Mouse (Mus musculus) heart, embryonic 12.5 days (tissue): ENCODE results near the gene Btbd9. TPM values are rescaled to one million over a fixed set of nuclear protein-coding genes. Genes with fewer than 3 reads are reported as not detected.

Source experiments
- ATAC-seq: fragments of 200-750 bp; cut with Nextera tagmentation; 2 replicates; pipeline ENCODE4 v1.8.0; 2017; ENCODE audit warnings: moderate TSS enrichment, moderate library complexity; ENCODE audit not compliant: insufficient number of reproducible peaks, low FRiP score
- H3K27ac ChIP-seq: fragments of 300-500 bp; sonication (generic); 2 replicates; pipeline ENCODE4 v1.5.1; 2016; ENCODE audit warnings: mild to moderate bottlenecking, moderate library complexity; ENCODE audit not compliant: poor library complexity, severe bottlenecking
- H3K27me3 ChIP-seq: fragments of 300-500 bp; sonication (generic); replicated peaks from 2 replicates; pipeline ENCODE4 v1.6.1; 2016; ENCODE audit warnings: mild to moderate bottlenecking, moderate library complexity
- H3K36me3 ChIP-seq: fragments of 300-500 bp; sonication (generic); 2 replicates; pipeline ENCODE4 v1.6.1; 2016; ENCODE audit warnings: mild to moderate bottlenecking, moderate library complexity
- H3K4me1 ChIP-seq: fragments of 300-500 bp; sonication (generic); replicated peaks from 2 replicates; pipeline ENCODE4 v1.6.1; 2016; ENCODE audit warnings: mild to moderate bottlenecking
- H3K4me2 ChIP-seq: fragments of 300-500 bp; sonication (generic); 2 replicates; pipeline ENCODE4 v1.6.1; 2016; ENCODE audit warnings: mild to moderate bottlenecking, moderate library complexity
- H3K4me3 ChIP-seq: fragments of 300-500 bp; sonication (generic); 2 replicates; pipeline ENCODE4 v1.5.1; 2016; ENCODE audit warnings: mild to moderate bottlenecking
- H3K9ac ChIP-seq: fragments of 300-500 bp; sonication (generic); 2 replicates; pipeline ENCODE4 v1.6.1; 2016; ENCODE audit warnings: mild to moderate bottlenecking, moderate library complexity
- H3K9me3 ChIP-seq: fragments of 300-500 bp; sonication (generic); replicated peaks from 2 replicates; pipeline ENCODE4 v1.6.1; 2016; ENCODE audit warnings: mild to moderate bottlenecking, moderate library complexity
- WGBS: fragments of 180-500 bp; shearing (Covaris S2); methylation state at CpG from one replicate; pipeline ENCODE4 v1.1.7; 2016; 5-methylcytosine and 5-hydroxymethylcytosine counted together
- polyA plus RNA-seq: library from polyadenylated mRNA; unstranded; fragments of >200 nt; fragmentation: Nextera tagmentation; extraction: Ambion mirVana; gene quantifications from 2 replicates; pipeline ENCODE4 v1.2.1, GENCODE M21; 2016

Gene Btbd9
- polyA plus RNA-seq, 1 experiment from 2014 or later = 42.0 TPM

DNA sequence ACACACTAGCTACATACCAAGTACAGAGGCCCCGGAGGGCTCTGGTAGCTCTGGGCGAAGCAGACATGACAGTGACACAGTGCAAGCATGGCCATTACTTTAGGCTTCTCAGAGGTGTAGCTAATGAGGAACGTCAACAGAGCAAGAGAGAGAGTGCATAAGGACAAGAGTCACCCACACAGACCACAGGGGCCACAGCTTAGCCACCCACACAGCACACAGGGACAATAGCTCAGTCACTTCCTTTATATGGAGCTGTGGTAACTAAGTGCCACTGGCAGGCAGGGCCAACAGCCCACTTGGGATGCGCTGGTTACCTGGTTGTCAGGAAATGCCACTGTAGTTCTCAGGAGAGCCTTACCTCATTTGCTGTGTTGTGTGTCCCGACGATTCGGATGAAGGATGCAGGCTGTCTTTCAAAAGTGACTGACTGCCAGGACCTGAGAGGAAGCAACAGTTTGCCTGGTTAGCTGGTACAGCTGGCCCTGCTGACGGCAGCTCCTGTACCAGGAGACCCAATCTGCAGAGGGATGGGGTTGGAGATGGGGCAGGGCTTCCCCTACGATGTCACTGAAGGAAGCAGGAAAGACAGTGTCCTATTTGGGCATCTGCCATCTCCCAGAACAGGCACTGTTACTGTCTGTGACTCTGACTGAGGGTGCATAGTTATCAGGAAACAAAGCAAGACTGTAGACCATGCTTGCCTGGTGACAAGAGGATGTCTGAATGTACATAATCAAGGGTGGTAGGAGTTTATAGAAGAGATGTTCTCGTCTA is 347.7 kb downstream of the Btbd9 start:
- Histone ChIP-seq H3K27ac (no peak overlapping the region), H3K36me3 (0 out of 2 replicates have a peak, but pooled peaks cover 4% of the 10 kb centered on the region), H3K4me1 (peaks cover 40% of the 10 kb centered on the region), H3K4me3 (no peak overlapping the region), H3K9me3 (no peaks in the 10 kb centered on the region), H3K27me3 (no peaks in the 10 kb centered on the region), H3K9ac (no peak overlapping the region), H3K4me2 (no peak overlapping the region)
- 83% methylated on average over 10 of the region's 10 CpGs for WGBS
- no peak for ATAC-seq

DNA sequence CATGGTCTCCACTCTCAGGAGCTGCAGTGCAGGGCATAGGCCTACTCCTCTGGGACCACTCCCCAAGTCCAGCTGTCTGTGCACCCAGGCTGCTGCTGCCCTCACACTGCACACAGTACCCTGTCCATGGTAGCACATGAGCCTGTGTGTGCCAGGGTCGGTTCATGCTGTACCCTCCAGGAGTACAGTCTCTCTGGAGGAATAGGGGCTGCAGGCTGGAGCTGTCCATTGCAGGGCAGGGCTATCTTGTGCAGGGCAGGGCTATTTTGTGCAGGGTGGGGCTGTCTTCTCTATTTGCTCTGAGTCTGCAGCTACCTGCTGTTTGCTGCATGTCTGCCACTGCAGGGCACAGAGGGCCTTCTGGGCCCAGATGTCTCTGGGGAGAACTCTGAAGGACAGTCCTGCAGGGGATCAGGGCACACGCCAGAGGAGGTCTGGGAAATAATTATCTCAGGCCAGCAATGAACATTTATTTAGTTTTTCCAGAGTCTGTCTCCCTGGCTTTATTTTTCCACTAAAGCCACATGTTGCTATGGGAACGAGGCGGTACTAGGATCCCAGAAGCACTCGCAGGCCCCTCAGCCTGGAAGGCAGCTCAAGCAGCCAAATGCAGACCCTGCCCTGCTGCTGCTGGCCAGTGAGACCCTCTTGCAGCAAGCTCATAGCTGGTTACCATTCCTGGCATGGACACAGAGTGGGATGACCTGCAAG is 351.1 kb downstream of the Btbd9 start:
- Histone ChIP-seq H3K27ac (no peak overlapping the region), H3K4me1 (peaks cover 35% of the 10 kb centered on the region), H3K9ac (no peak overlapping the region), H3K36me3 (peaks cover 4% of the 10 kb centered on the region; the same call in 1 of the 2 replicates), H3K4me2 (no peak overlapping the region), H3K4me3 (no peak overlapping the region), H3K27me3 (no peaks in the 10 kb centered on the region), H3K9me3 (no peaks in the 10 kb centered on the region)
- WGBS = 51% methylated on average over 5 of the region's 5 CpGs
- ATAC-seq = peak; percentile 26; the same call in 1 of the 2 replicates

DNA sequence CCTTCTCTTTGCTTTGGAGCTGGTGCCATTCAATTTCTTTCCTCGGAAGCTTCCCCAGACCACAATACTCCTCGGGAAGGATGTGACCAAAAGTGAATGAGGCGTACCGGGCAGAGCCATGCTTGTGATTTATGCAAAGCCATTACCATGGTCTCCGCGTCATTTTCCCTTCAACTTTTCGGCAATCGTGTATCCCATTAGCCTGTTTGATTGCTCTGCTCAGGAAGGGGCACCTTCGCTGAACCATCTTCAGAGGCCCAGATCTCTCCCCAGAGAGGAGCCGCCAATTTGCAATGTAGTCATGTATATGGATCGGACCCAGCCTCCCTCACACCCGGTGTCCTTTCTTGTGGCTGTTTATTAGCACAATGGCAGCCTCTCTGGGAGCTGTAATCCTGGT is 353.5 kb downstream of the Btbd9 start:
- WGBS = 85% methylated on average over 12 of the region's 12 CpGs
- Histone ChIP-seq H3K4me1 (peaks cover 29% of the 10 kb centered on the region), H3K27ac (no peak overlapping the region)

DNA sequence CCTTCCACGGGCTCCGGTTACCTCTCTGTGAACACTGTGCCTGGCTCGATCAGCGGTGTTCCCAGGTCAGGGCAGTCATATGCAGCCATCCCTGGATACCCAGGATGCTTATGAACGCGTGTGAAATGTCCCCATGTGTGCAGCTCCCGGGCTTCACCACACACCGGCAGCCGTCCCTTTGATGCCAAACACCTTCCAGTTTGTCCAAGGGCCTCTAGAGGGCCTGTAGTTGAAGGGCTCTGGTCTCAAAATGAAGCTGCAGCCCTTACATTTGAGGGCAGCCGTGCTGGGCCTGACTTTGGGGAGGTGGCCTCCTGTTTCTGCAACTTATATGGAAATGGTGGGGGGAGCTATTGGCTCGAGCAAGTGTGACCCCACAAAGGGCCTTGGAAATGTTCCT is 353.9 kb downstream of the Btbd9 start:
- H3K27me3 ChIP-seq = no peaks in the 10 kb centered on the region
- no peak overlapping the region for H3K4me3 ChIP-seq
- no peaks in the 10 kb centered on the region for H3K9me3 ChIP-seq
- H3K4me2 ChIP-seq = no peak overlapping the region
- ATAC-seq = no peak
- peaks cover 20% of the 10 kb centered on the region for H3K36me3 ChIP-seq
- H3K4me1 ChIP-seq = peaks cover 29% of the 10 kb centered on the region
- no peak overlapping the region for H3K27ac ChIP-seq
- H3K9ac ChIP-seq = no peak overlapping the region
- 69% methylated on average over 11 of the region's 11 CpGs for WGBS

More for the DNA sequence above, 353.5 kb downstream of the Btbd9 start:
- Histone ChIP-seq H3K4me3 (no peak overlapping the region), H3K27me3 (no peaks in the 10 kb centered on the region), H3K9ac (no peak overlapping the region), H3K9me3 (no peaks in the 10 kb centered on the region), H3K36me3 (peaks cover 18% of the 10 kb centered on the region), H3K4me2 (no peak overlapping the region)
- ATAC-seq = no peak

DNA sequence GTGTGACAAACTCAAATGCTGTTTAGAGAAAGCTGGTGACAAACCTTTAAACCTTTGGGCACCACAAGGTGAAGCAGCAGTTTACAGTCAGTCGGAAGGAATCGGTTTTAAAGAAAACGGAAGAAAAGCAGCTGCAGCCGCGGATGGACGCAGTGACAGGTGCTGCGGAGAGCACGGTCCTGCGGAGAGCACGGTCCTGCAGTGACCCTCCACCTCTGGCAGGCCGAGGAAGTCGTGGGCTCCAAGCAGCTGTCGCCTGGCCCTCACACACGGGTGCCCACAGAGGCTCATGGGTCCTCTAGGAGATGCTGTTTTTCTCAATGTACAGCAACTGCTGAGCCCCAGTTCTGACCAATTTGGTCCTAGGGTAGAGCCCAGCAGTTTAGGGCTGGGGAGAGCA is 354.6 kb downstream of the Btbd9 start:
- H3K4me1 ChIP-seq = peaks cover 28% of the 10 kb centered on the region
- no peaks in the 10 kb centered on the region for H3K27me3 ChIP-seq
- no peak overlapping the region for H3K9ac ChIP-seq
- H3K36me3 ChIP-seq = peaks cover 20% of the 10 kb centered on the region
- no peak overlapping the region for H3K27ac ChIP-seq
- no peak overlapping the region for H3K4me3 ChIP-seq
- no peak for ATAC-seq
- no peaks in the 10 kb centered on the region for H3K9me3 ChIP-seq
- 80% methylated on average over 14 of the region's 14 CpGs for WGBS
- H3K4me2 ChIP-seq = no peak overlapping the region

DNA sequence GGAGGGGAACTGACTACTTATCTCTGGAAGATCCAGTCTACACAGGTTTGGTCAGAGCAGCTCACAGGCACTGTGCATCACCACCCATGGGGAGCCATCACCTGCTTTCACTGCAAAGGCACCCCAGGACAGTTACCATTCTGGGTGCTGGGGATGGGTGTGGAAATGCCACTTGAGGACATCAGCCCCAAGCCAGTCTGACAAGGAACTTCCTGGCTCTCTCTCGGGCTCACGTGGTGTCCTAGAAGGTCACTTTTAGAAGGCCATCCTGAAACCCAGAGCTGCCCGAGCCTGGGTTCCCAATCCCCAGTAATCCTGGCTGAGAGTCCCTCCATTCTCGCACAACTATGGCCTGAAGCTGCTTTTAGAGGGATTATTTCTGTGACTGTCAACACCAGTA is 360.5 kb downstream of the Btbd9 start:
- 27% methylated on average over 4 of the region's 4 CpGs for WGBS
- Histone ChIP-seq H3K4me2 (no peak overlapping the region), H3K27me3 (no peaks in the 10 kb centered on the region), H3K9ac (no peak overlapping the region), H3K27ac (peak overlapping the region; percentile 36), H3K9me3 (no peaks in the 10 kb centered on the region), H3K4me3 (no peak overlapping the region), H3K4me1 (peaks cover 38% of the 10 kb centered on the region), H3K36me3 (peaks cover 26% of the 10 kb centered on the region)
- ATAC-seq = no peak; the same call in 1 of the 2 replicates

DNA sequence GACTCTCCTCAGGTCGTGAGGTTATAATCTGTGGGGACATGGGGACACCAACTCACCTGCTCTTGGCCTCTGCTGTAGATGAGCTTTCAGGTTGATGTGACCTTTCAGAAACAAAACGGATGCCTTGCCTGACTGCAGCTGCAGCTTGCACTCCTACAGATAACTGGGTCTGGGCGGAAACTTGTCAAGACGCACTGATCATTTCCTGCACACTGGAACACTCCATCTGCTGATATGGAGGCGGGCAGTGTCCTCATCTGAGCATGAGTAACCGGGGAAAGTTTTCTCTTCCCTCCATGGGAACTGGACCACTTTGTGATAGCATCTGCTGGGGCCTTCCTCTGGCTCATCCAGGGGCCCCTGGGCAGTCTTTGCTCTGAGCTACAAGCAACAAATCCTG is 361.9 kb downstream of the Btbd9 start:
- peak overlapping the region; percentile 6; the same call in 1 of the 2 replicates for H3K27ac ChIP-seq
- H3K4me1 ChIP-seq = peaks cover 40% of the 10 kb centered on the region

DNA sequence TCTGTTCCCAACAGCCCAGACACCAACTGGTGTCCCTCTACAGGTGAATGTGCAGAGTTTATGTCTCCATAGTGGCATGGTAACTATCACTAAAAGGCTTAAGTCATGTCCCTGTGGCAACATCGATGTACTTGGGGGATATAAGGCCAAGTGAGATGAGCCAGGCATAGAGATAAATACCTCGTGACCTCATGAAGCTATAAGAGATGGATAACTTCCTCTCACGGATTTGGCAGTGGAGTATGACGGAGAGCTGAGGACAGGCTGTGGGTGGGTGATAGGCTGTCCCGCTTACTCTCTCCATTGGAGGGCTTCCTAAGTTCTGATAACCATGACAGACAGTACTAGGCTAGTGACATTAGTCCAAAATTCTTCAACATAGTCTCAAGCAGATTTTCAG is 362.9 kb downstream of the Btbd9 start:
- H3K9me3 ChIP-seq = no peaks in the 10 kb centered on the region
- WGBS = 64% methylated on average over 5 of the region's 5 CpGs

More for the DNA sequence above, 361.9 kb downstream of the Btbd9 start:
- H3K36me3 ChIP-seq = peaks cover 35% of the 10 kb centered on the region
- no peak overlapping the region for H3K4me3 ChIP-seq
- no peaks in the 10 kb centered on the region for H3K27me3 ChIP-seq
- H3K4me2 ChIP-seq = no peak overlapping the region
- no peaks in the 10 kb centered on the region for H3K9me3 ChIP-seq
- WGBS = 34% methylated on average over 6 of the region's 6 CpGs
- ATAC-seq = no peak
- H3K9ac ChIP-seq = no peak overlapping the region

DNA sequence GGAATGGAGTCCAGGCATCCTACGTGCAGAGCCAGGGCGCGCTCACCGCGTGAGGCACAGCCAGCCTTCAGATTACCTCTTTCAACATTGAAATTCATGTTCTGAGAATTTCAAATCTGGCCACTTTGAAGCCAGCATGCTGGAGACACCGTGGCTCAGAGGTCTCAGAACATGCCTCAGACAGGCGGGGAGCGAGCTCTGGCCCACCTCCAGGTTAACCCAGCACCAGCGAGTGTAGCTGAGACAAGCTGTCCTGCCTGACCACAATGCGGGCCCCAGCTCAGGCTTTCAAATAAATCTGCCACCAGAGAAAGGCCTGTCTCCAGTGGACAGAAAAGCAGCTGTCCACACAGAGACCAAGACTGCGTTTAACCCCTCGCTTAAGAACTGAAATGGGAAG is 363.6 kb downstream of the Btbd9 start:
- Histone ChIP-seq H3K4me2 (no peak overlapping the region), H3K27ac (no peak overlapping the region), H3K27me3 (no peaks in the 10 kb centered on the region), H3K36me3 (peaks cover 37% of the 10 kb centered on the region), H3K4me1 (peaks cover 50% of the 10 kb centered on the region), H3K9me3 (no peaks in the 10 kb centered on the region), H3K4me3 (no peak overlapping the region), H3K9ac (no peak overlapping the region)
- WGBS = 81% methylated on average over 12 of the region's 12 CpGs
- no peak for ATAC-seq

More for the DNA sequence above, 362.9 kb downstream of the Btbd9 start:
- Histone ChIP-seq H3K4me3 (no peak overlapping the region), H3K4me1 (peaks cover 43% of the 10 kb centered on the region), H3K9ac (no peak overlapping the region), H3K27ac (no peak overlapping the region), H3K27me3 (no peaks in the 10 kb centered on the region), H3K36me3 (peaks cover 37% of the 10 kb centered on the region), H3K4me2 (no peak overlapping the region)
- ATAC-seq = no peak

DNA sequence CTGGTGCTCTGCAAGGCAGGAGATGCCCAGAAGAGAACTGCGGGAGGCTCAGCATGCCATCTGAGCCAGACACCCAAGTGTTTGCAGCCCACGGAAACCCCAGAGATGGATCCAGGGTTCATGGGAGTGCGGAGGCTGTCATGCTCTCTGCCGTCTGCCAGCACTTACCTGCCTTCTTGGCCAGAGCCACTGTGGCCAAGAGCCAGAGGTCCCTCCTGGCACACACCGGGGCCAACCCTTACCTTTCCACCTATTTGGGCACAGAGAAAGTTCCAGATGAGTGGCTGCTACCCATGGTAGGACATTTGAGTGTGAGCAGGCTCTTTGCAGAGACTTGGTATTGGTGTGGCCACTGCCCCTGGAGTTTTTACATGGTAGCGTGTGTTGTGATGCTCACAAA is 365.4 kb downstream of the Btbd9 start:
- Histone ChIP-seq H3K36me3 (peaks cover 37% of the 10 kb centered on the region), H3K4me1 (peaks cover 54% of the 10 kb centered on the region), H3K4me3 (no peak overlapping the region), H3K27ac (no peak overlapping the region), H3K4me2 (no peak overlapping the region), H3K27me3 (no peaks in the 10 kb centered on the region), H3K9me3 (no peaks in the 10 kb centered on the region), H3K9ac (0 out of 2 replicates have a peak overlapping the region, but pooled peaks have one; percentile 0)
- no peak for ATAC-seq
- WGBS = 89% methylated on average over 6 of the region's 6 CpGs

DNA sequence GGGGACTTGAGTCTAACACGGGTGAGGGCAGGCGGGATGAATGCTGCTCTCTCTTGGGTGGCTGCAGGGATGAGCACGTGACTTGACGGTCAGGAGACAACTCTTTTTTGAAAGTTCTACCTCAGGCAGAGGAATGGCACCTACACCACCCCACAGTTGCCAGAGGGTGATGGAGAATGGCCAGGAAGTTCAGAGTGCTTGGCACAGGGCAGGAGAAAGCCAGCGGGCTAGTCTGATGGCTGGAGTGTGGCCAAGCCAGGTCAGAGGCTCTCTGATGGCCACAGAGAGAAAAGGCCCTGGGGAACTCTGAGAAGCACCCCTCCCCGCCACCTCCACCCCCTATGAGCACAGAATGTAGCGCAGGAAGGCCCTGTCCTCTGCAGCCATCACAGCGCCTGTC is 366.0 kb downstream of the Btbd9 start:
- Histone ChIP-seq H3K9me3 (no peaks in the 10 kb centered on the region), H3K27ac (no peak overlapping the region), H3K4me2 (no peak overlapping the region), H3K27me3 (no peaks in the 10 kb centered on the region), H3K4me1 (peaks cover 53% of the 10 kb centered on the region), H3K4me3 (no peak overlapping the region), H3K9ac (no peak overlapping the region), H3K36me3 (peaks cover 37% of the 10 kb centered on the region)
- 88% methylated on average over 8 of the region's 8 CpGs for WGBS
- no peak for ATAC-seq
